Mouse (Mus musculus): ENCODE data around the gene Pwp2. TPM values are rescaled to one million over a fixed set of nuclear protein-coding genes. Genes with fewer than 3 reads are reported as not detected.
"Not testable (repeated sequence)": the region's sequence is repeated elsewhere in the genome, so short reads cannot be mapped to it uniquely, and the experiment has no call there.

Gene Pwp2
- polyA plus RNA-seq, 1 experiment, result 4.7 TPM

- no peak overlapping the region for H3K4me3 ChIP-seq (ENCODE audit: low read depth, low read length)
- H3K27me3 ChIP-seq (ENCODE audit: control insufficient read depth, insufficient read depth, low read length), result no peaks in the 10 kb centered on the region
- peaks cover 82% of the 10 kb centered on the region for H3K36me3 ChIP-seq (ENCODE audit: control insufficient read depth, insufficient read depth, low read length)
- H3K27ac ChIP-seq (ENCODE audit: insufficient read depth, low read depth, low read length), result no peak overlapping the region
- no peaks in the 10 kb centered on the region for H3K4me1 ChIP-seq (ENCODE audit: control insufficient read depth, insufficient read depth, insufficient read length, low read length)
- TF ChIP-seq CTCF (IDR thresholded peaks at IDR 0.05; ENCODE audit: extremely low read depth, insufficient read length, insufficient replicate concordance, low read depth, low read length), result peak; percentile 42; the same call in 1 of the 2 replicates
- TF ChIP-seq POLR2A (IDR thresholded peaks at IDR 0.05; ENCODE audit: low read depth, low read length), result no peak
- WGBS, result 71% methylated on average over 6 of the region's 6 CpGs
Observed at GRCm38 (mm10) chr10:78211311-78211710, 26.4 kb upstream of the Pwp2 start.

GRCm38 (mm10) chr10:78201182-78201581 lies 16.2 kb upstream of the Pwp2 start:
- Histone ChIP-seq H3K36me3 (ENCODE audit: control insufficient read depth, insufficient read depth, low read length) (peaks cover 87% of the 10 kb centered on the region), H3K27me3 (ENCODE audit: control insufficient read depth, insufficient read depth, low read length) (no peaks in the 10 kb centered on the region), H3K4me1 (ENCODE audit: control insufficient read depth, insufficient read depth, insufficient read length, low read length) (no peaks in the 10 kb centered on the region), H3K4me3 (ENCODE audit: low read depth, low read length) (no peak overlapping the region), H3K27ac (ENCODE audit: insufficient read depth, low read depth, low read length) (no peak overlapping the region)
- WGBS, result 91% methylated on average over 4 of the region's 4 CpGs
- TF ChIP-seq POLR2A (IDR thresholded peaks at IDR 0.05; ENCODE audit: low read depth, low read length), result no peak
- no peak for TF ChIP-seq CTCF (IDR thresholded peaks at IDR 0.05; ENCODE audit: extremely low read depth, insufficient read length, insufficient replicate concordance, low read depth, low read length)

GRCm38 (mm10) chr10:78192933-78193332 lies 8.0 kb upstream of the Pwp2 start:
- no peaks in the 10 kb centered on the region for H3K4me1 ChIP-seq (ENCODE audit: control insufficient read depth, insufficient read depth, insufficient read length, low read length)
- peaks cover 86% of the 10 kb centered on the region for H3K36me3 ChIP-seq (ENCODE audit: control insufficient read depth, insufficient read depth, low read length)
- H3K27ac ChIP-seq (ENCODE audit: insufficient read depth, low read depth, low read length), result no peak overlapping the region
- TF ChIP-seq CTCF (IDR thresholded peaks at IDR 0.05; ENCODE audit: extremely low read depth, insufficient read length, insufficient replicate concordance, low read depth, low read length) (no peak), POLR2A (IDR thresholded peaks at IDR 0.05; ENCODE audit: low read depth, low read length) (no peak)
- no peaks in the 10 kb centered on the region for H3K27me3 ChIP-seq (ENCODE audit: control insufficient read depth, insufficient read depth, low read length)
- 87% methylated on average over 5 of the region's 5 CpGs for WGBS
- no peak overlapping the region for H3K4me3 ChIP-seq (ENCODE audit: low read depth, low read length)

GRCm38 (mm10) chr10:78186076-78186475 lies 1.1 kb upstream of the Pwp2 start:
- H3K27ac ChIP-seq (ENCODE audit: insufficient read depth, low read depth, low read length); H3K27me3 ChIP-seq (ENCODE audit: control insufficient read depth, insufficient read depth, low read length); H3K4me1 ChIP-seq (ENCODE audit: control insufficient read depth, insufficient read depth, insufficient read length, low read length); H3K4me3 ChIP-seq (ENCODE audit: low read depth, low read length): not testable (repeated sequence)
- peaks cover 45% of the 10 kb centered on the region for H3K36me3 ChIP-seq (ENCODE audit: control insufficient read depth, insufficient read depth, low read length)
- WGBS, result 87% methylated on average over 4 of the region's 4 CpGs

- Histone ChIP-seq H3K36me3 (ENCODE audit: control insufficient read depth, insufficient read depth, low read length) (peaks cover 46% of the 10 kb centered on the region), H3K27me3 (ENCODE audit: control insufficient read depth, insufficient read depth, low read length) (no peaks in the 10 kb centered on the region), H3K4me3 (ENCODE audit: low read depth, low read length) (peak overlapping the region; percentile 76), H3K4me1 (ENCODE audit: control insufficient read depth, insufficient read depth, insufficient read length, low read length) (peaks cover 5% of the 10 kb centered on the region; the same call in 1 of the 2 replicates), H3K27ac (ENCODE audit: insufficient read depth, low read depth, low read length) (peak overlapping the region; percentile 36; the same call in 1 of the 2 replicates)
- 9% methylated on average over 9 of the region's 9 CpGs for WGBS
- peak; percentile 4; the same call in 1 of the 2 replicates for TF ChIP-seq CTCF (IDR thresholded peaks at IDR 0.05; ENCODE audit: extremely low read depth, insufficient read length, insufficient replicate concordance, low read depth, low read length)
- TF ChIP-seq POLR2A (IDR thresholded peaks at IDR 0.05; ENCODE audit: low read depth, low read length), result no peak
Observed at GRCm38 (mm10) chr10:78185381-78185725, 404 bp upstream of the Pwp2 start.

- Histone ChIP-seq H3K4me3 (ENCODE audit: low read depth, low read length) (no peak overlapping the region), H3K27ac (ENCODE audit: insufficient read depth, low read depth, low read length) (no peak overlapping the region), H3K4me1 (ENCODE audit: control insufficient read depth, insufficient read depth, insufficient read length, low read length) (peaks cover 5% of the 10 kb centered on the region; the same call in 1 of the 2 replicates), H3K27me3 (ENCODE audit: control insufficient read depth, insufficient read depth, low read length) (no peaks in the 10 kb centered on the region), H3K36me3 (ENCODE audit: control insufficient read depth, insufficient read depth, low read length) (peaks cover 45% of the 10 kb centered on the region)
- TF ChIP-seq POLR2A (IDR thresholded peaks at IDR 0.05; ENCODE audit: low read depth, low read length), result no peak
- TF ChIP-seq CTCF (IDR thresholded peaks at IDR 0.05; ENCODE audit: extremely low read depth, insufficient read length, insufficient replicate concordance, low read depth, low read length), result no peak
- 63% methylated on average over 3 of the region's 3 CpGs for WGBS
Observed at GRCm38 (mm10) chr10:78183577-78183976, 1.4 kb downstream of the Pwp2 start.

- H3K4me3 ChIP-seq (ENCODE audit: low read depth, low read length), result no peak overlapping the region
- H3K36me3 ChIP-seq (ENCODE audit: control insufficient read depth, insufficient read depth, low read length), result peaks cover 44% of the 10 kb centered on the region
- 84% methylated on average over 17 of the region's 17 CpGs for WGBS
- H3K4me1 ChIP-seq (ENCODE audit: control insufficient read depth, insufficient read depth, insufficient read length, low read length), result peaks cover 5% of the 10 kb centered on the region; the same call in 1 of the 2 replicates
- H3K27me3 ChIP-seq (ENCODE audit: control insufficient read depth, insufficient read depth, low read length), result no peaks in the 10 kb centered on the region
- no peak for TF ChIP-seq CTCF (IDR thresholded peaks at IDR 0.05; ENCODE audit: extremely low read depth, insufficient read length, insufficient replicate concordance, low read depth, low read length)
- TF ChIP-seq POLR2A (IDR thresholded peaks at IDR 0.05; ENCODE audit: low read depth, low read length), result no peak
- H3K27ac ChIP-seq (ENCODE audit: insufficient read depth, low read depth, low read length), result no peak overlapping the region
Observed at GRCm38 (mm10) chr10:78182321-78182720, 2.6 kb downstream of the Pwp2 start.

- WGBS, result 89% methylated on average over 5 of the region's 5 CpGs
- no peak for TF ChIP-seq POLR2A (IDR thresholded peaks at IDR 0.05; ENCODE audit: low read depth, low read length)
- TF ChIP-seq CTCF (IDR thresholded peaks at IDR 0.05; ENCODE audit: extremely low read depth, insufficient read length, insufficient replicate concordance, low read depth, low read length), result no peak
- Histone ChIP-seq H3K4me3 (ENCODE audit: low read depth, low read length) (no peak overlapping the region), H3K27ac (ENCODE audit: insufficient read depth, low read depth, low read length) (no peak overlapping the region), H3K36me3 (ENCODE audit: control insufficient read depth, insufficient read depth, low read length) (peaks cover 58% of the 10 kb centered on the region), H3K4me1 (ENCODE audit: control insufficient read depth, insufficient read depth, insufficient read length, low read length) (no peaks in the 10 kb centered on the region; the same call in 1 of the 2 replicates), H3K27me3 (ENCODE audit: control insufficient read depth, insufficient read depth, low read length) (no peaks in the 10 kb centered on the region)
Observed at GRCm38 (mm10) chr10:78174474-78174873, 10.5 kb downstream of the Pwp2 start.

Data from small intestine, adult 2 months (tissue).